Mouse (Mus musculus) erythroblast, embryonic 14.5 days (primary cell): ENCODE measurements around the gene Ndufs2.

Experiments used
- GATA1 ChIP-seq: IDR thresholded peaks from 2 replicates; pipeline ENCODE4 v1.6.1; 2012; ENCODE audit warnings: low read length, inconsistent platforms, mixed read lengths
- TAL1 ChIP-seq: IDR thresholded peaks from 3 replicates; pipeline ENCODE4 v1.6.1; 2012; ENCODE audit warnings: low read length, inconsistent platforms, mixed read lengths

- TF ChIP-seq TAL1: no peak
- no peak for TF ChIP-seq GATA1
Observed at GRCm38 (mm10) chr1:171260316-171260715, 9.1 kb upstream of the Ndufs2 start.
